Mouse (Mus musculus): Measurements from ENCODE around the gene Nemp1.

Nemp1 gene

DNA sequence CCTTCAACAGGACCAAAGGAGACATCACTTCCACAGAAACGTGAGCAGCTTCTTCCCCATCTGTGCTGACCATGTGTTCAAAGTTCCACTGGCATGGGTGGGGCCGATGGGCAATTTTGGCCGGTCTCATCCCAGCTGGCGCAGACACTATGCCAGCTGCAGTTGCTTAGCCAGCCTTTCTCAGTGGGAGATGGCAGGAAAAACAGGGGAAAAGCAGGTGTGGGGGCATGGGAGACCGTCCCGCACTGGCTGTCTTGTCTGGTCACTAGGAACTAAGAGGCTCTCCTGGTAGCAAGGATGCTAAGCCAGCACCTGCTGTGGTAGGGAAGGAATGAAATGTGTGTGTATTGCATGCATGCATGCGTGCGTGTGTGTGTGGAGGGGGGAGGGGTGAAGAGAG is 61.7 kb downstream of the Nemp1 start:
- DNase-seq = no peak

GRCm38 (mm10) chr10:127730285-127730932 is 63.7 kb downstream of the Nemp1 start:
- DNase-seq = no peak

DNA sequence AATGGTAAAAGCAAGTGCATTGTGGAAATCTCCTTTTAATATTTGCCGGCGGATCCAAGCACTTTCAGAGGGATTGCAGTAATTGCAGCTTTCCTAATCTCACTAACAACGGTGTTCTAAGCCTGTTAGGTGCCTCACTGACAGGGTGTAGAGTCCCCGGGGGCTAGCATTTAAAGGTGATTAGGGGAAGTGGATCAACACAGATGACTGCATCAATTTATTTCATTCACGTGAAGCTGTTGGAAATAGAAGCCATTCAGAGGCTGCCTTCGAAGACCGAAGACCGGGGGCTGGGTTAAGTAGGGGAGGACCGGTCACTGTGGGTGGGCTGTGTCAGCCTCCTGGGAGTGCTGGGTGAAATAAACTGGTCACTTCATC is 64.2 kb downstream of the Nemp1 start:
- no peak for DNase-seq

- DNase-seq = no peak
Measured at GRCm38 (mm10) chr10:127731397-127731796, 64.7 kb downstream of the Nemp1 start.

DNA sequence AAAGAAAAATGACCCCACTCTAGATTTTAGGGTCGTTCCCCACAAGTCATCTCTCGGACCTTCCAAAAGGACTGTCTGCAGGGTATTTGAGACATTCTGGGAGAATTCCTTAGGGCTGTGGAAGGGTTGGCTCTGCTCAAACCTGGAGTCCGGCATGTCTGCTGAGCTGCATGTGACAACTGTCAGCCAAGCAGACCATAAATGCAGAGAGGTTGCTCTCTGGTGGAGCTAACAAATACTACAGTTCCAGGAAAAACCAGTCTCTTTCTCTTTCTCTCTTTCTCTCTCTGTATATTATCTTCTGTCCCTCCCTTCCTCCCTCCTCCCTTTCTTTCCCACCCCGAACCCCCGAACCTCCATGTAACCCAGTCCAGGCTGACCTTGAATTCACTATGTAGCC is 67.7 kb downstream of the Nemp1 start:
- no peak for DNase-seq

DNA sequence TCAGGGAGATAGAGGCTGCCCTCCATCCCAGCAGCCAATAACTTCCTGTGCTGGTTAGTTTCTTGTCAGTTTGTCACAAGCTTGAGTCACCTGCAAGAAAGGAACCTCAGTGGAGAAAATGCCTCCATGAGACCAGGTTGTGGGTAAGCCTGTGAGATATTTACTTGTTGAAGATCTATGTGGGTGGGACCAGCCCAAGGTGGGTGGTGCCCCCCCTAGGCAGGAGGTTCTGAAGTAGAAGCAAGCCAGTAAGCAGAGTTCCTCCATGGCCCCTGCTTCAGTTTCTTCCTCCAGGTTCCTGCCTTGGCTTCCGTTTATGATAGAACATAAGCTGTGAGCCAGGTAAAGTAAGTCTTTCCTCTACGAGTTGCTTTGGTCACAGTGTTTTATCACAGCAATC is 69.6 kb downstream of the Nemp1 start:
- no peak for DNase-seq

DNA sequence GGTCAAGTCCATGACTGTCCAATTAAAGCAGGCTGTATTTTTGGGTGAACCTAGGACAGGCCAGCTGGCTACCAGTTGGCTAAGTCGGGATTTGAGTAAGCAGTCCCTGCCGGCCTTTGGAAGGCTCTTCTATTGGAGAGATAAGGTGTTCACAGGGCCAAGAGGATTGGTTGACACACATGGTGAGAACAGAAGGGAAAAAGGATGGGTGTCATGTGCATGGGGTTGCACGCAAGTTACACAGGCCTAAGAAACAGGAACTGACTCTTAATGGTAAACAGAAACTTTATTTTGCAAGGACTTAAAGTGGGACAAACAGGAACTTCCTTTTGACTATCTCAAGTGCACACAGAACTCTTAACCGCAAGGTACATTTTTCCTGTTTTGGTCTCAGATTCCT is 70.2 kb downstream of the Nemp1 start:
- no peak for DNase-seq

DNA sequence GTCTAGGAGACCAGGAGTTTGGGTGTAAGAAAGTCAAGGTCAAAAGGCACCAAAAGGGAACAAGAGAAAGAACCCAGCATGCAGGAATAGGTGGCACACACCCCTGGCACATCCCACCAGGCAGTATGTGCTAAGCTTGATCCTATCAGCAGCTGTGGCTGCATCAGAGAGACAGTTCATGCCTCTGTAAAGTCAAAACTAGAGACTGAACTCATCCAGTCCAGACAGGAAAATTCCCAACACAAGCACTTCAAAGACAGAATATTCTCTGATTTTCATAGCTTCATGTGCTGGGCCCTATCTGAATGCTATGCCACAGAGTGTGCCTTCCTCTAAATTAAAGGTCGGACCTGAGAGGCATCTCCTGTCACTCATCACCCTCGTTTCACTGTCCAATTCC is 70.9 kb downstream of the Nemp1 start:
- DNase-seq = no peak

GRCm38 (mm10) chr10:127738151-127738882 is 71.6 kb downstream of the Nemp1 start:
- DNase-seq = peak; percentile 26

DNA sequence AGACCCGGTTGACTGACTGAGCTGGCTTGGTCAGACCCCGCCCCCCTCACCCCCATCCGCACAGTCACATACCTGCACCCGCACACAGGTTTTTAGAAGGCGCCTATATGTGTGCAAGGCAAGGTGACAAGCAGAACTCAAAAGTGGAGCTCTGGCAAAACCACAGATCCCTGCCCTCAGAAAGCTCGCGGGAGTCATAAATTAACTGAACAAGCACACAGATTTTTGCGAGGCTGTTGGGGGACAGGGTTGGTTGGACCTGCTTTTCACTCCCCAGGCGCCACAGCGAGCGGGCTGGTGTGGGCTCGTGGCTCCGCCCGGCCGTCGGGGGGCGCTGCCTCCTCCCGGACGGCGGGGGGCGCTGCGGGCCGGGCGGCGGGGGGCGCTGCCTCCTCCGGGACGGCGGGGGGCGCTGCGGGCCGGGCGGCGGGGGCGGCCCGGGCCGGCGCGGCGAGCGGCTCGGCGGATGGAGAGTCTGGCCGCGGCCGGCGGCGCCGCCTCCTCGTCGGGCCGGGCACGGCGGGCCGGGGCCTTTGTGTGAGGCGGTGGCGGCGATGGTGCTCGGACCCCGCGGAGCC is 72.5 kb downstream of the Nemp1 start, which contains the start of gene Zbtb39:
Gene Zbtb39, plus strand, starts transcription at position 456 of the 578 bp plus-strand sequence.
- DNase-seq = peak; percentile 72

GRCm38 (mm10) chr10:127739661-127740161 is 73.0 kb downstream of the Nemp1 start:
- peak; percentile 30 for DNase-seq

- no peak for DNase-seq
Measured at GRCm38 (mm10) chr10:127744661-127745060, 78.0 kb downstream of the Nemp1 start.

GRCm38 (mm10) chr10:127745886-127746285 is 79.2 kb downstream of the Nemp1 start:
- DNase-seq = no peak

DNA sequence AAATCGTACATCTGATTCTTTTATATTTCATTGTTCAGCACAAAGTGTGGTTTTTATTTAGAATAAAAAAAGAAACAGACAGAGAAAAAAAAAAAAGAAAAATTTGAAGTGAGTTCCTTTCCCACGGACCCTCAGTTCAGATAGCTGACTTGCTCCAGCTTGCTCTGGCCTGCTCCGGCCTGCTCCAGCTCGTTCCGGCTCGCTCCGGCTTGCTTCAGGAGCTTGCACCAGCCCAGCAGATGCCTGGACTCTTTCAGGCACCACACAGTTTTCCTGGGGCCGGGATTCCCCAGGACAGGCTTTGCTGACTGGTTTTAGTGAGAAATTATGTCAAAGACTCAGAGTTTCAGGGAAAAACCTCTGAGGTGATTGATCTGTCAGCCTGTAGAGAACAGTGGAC is 80.6 kb downstream of the Nemp1 start:
- no peak for DNase-seq

DNA sequence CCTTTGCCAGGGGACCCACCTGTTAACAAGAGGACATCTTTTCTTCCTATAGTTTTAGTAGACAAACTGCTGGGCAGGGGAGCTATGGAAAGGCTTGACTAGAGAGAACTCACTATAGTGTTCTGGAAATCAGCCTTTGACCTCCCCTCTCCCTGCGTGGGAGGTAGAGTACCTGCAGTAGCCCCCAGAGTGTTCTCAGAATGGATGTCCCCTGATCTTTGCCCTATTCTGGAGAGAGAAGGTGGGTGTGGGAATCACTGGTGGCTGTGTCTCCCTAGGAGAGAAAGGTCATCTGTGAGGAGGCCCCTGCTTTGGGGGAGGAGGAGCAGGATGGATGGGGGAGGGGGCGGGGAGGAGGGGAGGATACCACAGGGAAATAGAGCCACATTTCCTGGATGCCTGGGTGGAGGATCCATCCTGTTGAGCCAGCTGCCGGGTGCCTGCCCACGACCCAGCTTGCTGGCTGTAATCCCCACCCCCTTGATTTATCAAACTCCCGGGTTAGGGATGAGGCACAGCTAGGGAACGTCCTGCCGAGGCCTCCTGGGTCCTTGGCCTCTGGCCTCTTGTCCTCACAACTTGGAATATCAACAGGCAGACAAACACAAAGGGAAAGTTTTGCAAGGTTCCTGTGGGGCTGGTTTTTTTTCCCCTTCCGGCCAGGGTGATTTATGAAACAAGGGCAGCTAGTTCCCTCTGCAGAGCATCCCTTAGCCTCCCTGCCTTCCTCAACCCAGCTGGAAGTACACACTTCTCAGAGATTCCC is 82.3 kb downstream of the Nemp1 start:
- no peak for DNase-seq

GRCm38 (mm10) chr10:127750136-127750777 is 83.6 kb downstream of the Nemp1 start:
- no peak for DNase-seq

All from cerebellum, adult 11-12 months (tissue).